Mouse (Mus musculus): ENCODE measurements around the gene Plod2. TPM values are rescaled to one million over a fixed set of nuclear protein-coding genes. Genes with fewer than 3 reads are reported as not detected.

Plod2 gene
- polyA plus RNA-seq, 1 experiment from 2014 or later = 15.7 TPM

- Histone ChIP-seq H3K27me3 (replicated peaks; ENCODE audit: insufficient read depth, low read length) (no peaks in the 10 kb centered on the region), H3K4me2 (replicated peaks; ENCODE audit: low read depth, low read length) (no peak overlapping the region), H3K36me3 (ENCODE audit: insufficient read depth, low read length) (peaks cover 17% of the 10 kb centered on the region; the same call in 1 of the 2 replicates), H3K9me3 (ENCODE audit: low read length) (no peaks in the 10 kb centered on the region), H3K27ac (ENCODE audit: low read length) (no peak overlapping the region), H3K9ac (replicated peaks; ENCODE audit: low read depth) (no peak overlapping the region), H3K4me3 (ENCODE audit: low read depth, low read length) (no peak overlapping the region), H3K4me1 (ENCODE audit: insufficient read depth, low read depth, low read length) (no peaks in the 10 kb centered on the region)
- WGBS = 73% methylated on average over 5 of the region's 5 CpGs
- no peak for DNase-seq (ENCODE audit: low spot score)
- no peak for TF ChIP-seq CTCF (IDR thresholded peaks at IDR 0.05)
- TF ChIP-seq EP300 (IDR thresholded peaks at IDR 0.05) = no peak
- no peak for ATAC-seq
Measured at GRCm38 (mm10) chr9:92591482-92591881, 49.5 kb downstream of the Plod2 start.

GRCm38 (mm10) chr9:92592757-92593156 is 50.7 kb downstream of the Plod2 start:
- Histone ChIP-seq H3K4me3 (ENCODE audit: low read depth, low read length) (no peak overlapping the region), H3K4me1 (ENCODE audit: insufficient read depth, low read depth, low read length) (no peaks in the 10 kb centered on the region), H3K4me2 (replicated peaks; ENCODE audit: low read depth, low read length) (no peak overlapping the region), H3K9ac (replicated peaks; ENCODE audit: low read depth) (no peak overlapping the region), H3K9me3 (ENCODE audit: low read length) (no peaks in the 10 kb centered on the region), H3K36me3 (ENCODE audit: insufficient read depth, low read length) (peaks cover 4% of the 10 kb centered on the region; the same call in 1 of the 2 replicates), H3K27me3 (replicated peaks; ENCODE audit: insufficient read depth, low read length) (no peaks in the 10 kb centered on the region), H3K27ac (ENCODE audit: low read length) (no peak overlapping the region)
- 92% methylated on average over 8 of the region's 8 CpGs for WGBS
- no peak for DNase-seq (ENCODE audit: low spot score)
- TF ChIP-seq EP300 (IDR thresholded peaks at IDR 0.05) (no peak), CTCF (IDR thresholded peaks at IDR 0.05) (no peak)
- ATAC-seq = no peak

DNA sequence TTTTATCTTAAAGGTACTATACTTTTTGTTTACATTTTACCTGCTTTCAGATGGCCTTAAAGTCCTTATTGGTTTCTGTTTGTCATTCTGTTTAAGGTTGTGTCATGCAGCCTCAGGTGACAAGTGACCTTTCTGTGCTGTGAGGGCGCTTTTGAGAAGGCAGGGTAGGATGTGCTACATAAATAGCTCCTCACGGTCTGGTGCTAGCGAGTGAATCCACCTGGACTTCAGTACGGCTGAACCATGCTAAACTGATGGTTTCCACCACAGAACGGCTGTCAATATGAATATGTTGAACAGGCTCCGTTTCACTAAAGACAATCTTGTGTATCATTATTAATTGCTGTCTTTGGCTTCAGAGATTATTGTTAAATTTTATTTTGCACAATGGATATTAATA is 52.5 kb downstream of the Plod2 start:
- no peak for ATAC-seq
- WGBS = 45% methylated on average over 6 of the region's 6 CpGs
- no peaks in the 10 kb centered on the region for H3K36me3 ChIP-seq (ENCODE audit: insufficient read depth, low read length)

GRCm38 (mm10) chr9:92595296-92595695 is 53.3 kb downstream of the Plod2 start:
- TF ChIP-seq CTCF (IDR thresholded peaks at IDR 0.05) (no peak), EP300 (IDR thresholded peaks at IDR 0.05) (no peak)
- Histone ChIP-seq H3K27ac (ENCODE audit: low read length) (no peak overlapping the region), H3K36me3 (ENCODE audit: insufficient read depth, low read length) (no peaks in the 10 kb centered on the region), H3K9ac (replicated peaks; ENCODE audit: low read depth) (no peak overlapping the region), H3K9me3 (ENCODE audit: low read length) (no peaks in the 10 kb centered on the region), H3K4me3 (ENCODE audit: low read depth, low read length) (no peak overlapping the region), H3K27me3 (replicated peaks; ENCODE audit: insufficient read depth, low read length) (no peaks in the 10 kb centered on the region), H3K4me1 (ENCODE audit: insufficient read depth, low read depth, low read length) (no peaks in the 10 kb centered on the region), H3K4me2 (replicated peaks; ENCODE audit: low read depth, low read length) (no peak overlapping the region)
- ATAC-seq (no peak; the same call in 1 of the 2 replicates), DNase-seq (ENCODE audit: low spot score) (peak; percentile 36)
- WGBS = 56% methylated on average over 4 of the region's 4 CpGs

More for the DNA sequence above, 52.5 kb downstream of the Plod2 start:
- Histone ChIP-seq H3K27me3 (replicated peaks; ENCODE audit: insufficient read depth, low read length) (no peaks in the 10 kb centered on the region), H3K4me2 (replicated peaks; ENCODE audit: low read depth, low read length) (no peak overlapping the region), H3K4me1 (ENCODE audit: insufficient read depth, low read depth, low read length) (no peaks in the 10 kb centered on the region), H3K27ac (ENCODE audit: low read length) (no peak overlapping the region), H3K9ac (replicated peaks; ENCODE audit: low read depth) (no peak overlapping the region), H3K4me3 (ENCODE audit: low read depth, low read length) (no peak overlapping the region), H3K9me3 (ENCODE audit: low read length) (no peaks in the 10 kb centered on the region)
- TF ChIP-seq EP300 (IDR thresholded peaks at IDR 0.05) (no peak), CTCF (IDR thresholded peaks at IDR 0.05) (no peak)
- peak; percentile 41 for DNase-seq (ENCODE audit: low spot score)

DNA sequence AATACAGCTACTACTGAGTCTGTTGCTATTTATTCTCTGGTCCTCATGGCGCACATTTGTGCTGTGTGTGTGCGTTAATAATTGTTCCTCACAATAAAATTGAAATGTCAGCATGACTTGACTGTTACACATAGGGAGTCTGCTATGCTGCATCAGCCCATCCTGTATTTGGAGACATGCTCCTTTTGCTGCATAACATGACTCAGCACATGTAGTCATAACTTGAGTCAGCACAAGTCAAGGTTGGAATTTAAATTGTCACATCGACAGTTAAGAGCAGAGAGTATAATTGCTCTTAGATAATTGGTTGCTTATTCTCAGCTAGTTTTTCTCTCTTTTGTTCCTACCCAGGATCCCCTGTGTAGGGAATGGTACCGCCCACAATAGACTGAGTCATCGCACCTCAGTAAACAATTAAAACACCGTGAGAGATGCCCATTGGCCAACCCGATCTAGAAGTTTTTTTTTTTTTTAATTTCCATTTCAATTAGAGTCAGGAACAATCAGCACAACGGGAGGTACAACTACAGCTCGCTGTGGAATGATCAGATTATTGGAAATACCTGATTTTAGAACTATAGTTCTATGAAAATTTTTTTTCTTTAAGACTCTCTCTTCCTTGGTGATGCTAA is 55.0 kb downstream of the Plod2 start:
- Histone ChIP-seq H3K9ac (replicated peaks; ENCODE audit: low read depth) (no peak overlapping the region), H3K36me3 (ENCODE audit: insufficient read depth, low read length) (no peaks in the 10 kb centered on the region), H3K4me2 (replicated peaks; ENCODE audit: low read depth, low read length) (no peak overlapping the region), H3K9me3 (ENCODE audit: low read length) (no peaks in the 10 kb centered on the region), H3K27me3 (replicated peaks; ENCODE audit: insufficient read depth, low read length) (no peaks in the 10 kb centered on the region), H3K4me1 (ENCODE audit: insufficient read depth, low read depth, low read length) (no peaks in the 10 kb centered on the region), H3K27ac (ENCODE audit: low read length) (no peak overlapping the region), H3K4me3 (ENCODE audit: low read depth, low read length) (no peak overlapping the region)
- 96% methylated on average over 9 of the region's 9 CpGs for WGBS
- no peak for TF ChIP-seq EP300 (IDR thresholded peaks at IDR 0.05)
- no peak for TF ChIP-seq CTCF (IDR thresholded peaks at IDR 0.05)
- no peak for ATAC-seq
- no peak for DNase-seq (ENCODE audit: low spot score)

DNA sequence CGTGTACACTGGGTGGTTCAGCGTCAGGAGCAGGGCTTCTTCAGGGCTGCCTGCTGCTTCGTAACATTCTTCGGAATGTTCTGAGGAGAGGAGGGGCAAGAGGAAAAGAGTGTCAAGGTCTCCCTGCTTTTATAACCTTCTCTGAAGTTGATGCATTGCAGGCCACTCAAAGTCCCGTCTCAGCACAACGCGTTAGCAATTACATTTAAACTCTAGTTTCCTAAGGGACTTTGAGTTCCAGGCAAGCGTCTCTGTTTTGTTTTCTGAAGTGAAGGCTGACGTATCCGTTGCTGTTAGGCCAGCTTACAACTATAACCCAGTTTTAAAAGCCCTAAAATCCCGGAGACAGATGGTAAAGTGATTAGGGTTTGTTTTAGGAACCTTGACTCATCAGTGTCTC is 55.8 kb downstream of the Plod2 start:
- ATAC-seq = peak; percentile 50; the same call in 1 of the 2 replicates
- H3K9me3 ChIP-seq (ENCODE audit: low read length) = no peaks in the 10 kb centered on the region
- no peaks in the 10 kb centered on the region for H3K36me3 ChIP-seq (ENCODE audit: insufficient read depth, low read length)
- H3K27me3 ChIP-seq (replicated peaks; ENCODE audit: insufficient read depth, low read length) = no peaks in the 10 kb centered on the region
- H3K4me3 ChIP-seq (ENCODE audit: low read depth, low read length) = no peak overlapping the region
- H3K4me1 ChIP-seq (ENCODE audit: insufficient read depth, low read depth, low read length) = no peaks in the 10 kb centered on the region
- TF ChIP-seq EP300 (IDR thresholded peaks at IDR 0.05) (no peak), CTCF (IDR thresholded peaks at IDR 0.05) (no peak)
- H3K4me2 ChIP-seq (replicated peaks; ENCODE audit: low read depth, low read length) = no peak overlapping the region
- H3K27ac ChIP-seq (ENCODE audit: low read length) = no peak overlapping the region
- no peak overlapping the region for H3K9ac ChIP-seq (replicated peaks; ENCODE audit: low read depth)
- DNase-seq (ENCODE audit: low spot score) = peak; percentile 40
- WGBS = 51% methylated on average over 11 of the region's 11 CpGs

Data from lung, postnatal 0 days (tissue).